Mouse (Mus musculus): ENCODE results near the gene Aars. TPM values are rescaled to one million over a fixed set of nuclear protein-coding genes. Genes with fewer than 3 reads are reported as not detected.
"Not testable (repeated sequence)": the region's sequence is repeated elsewhere in the genome, so short reads cannot be mapped to it uniquely, and the experiment has no call there.

Aars gene
- polyA plus RNA-seq, 1 experiment, result 30.3 TPM

DNA sequence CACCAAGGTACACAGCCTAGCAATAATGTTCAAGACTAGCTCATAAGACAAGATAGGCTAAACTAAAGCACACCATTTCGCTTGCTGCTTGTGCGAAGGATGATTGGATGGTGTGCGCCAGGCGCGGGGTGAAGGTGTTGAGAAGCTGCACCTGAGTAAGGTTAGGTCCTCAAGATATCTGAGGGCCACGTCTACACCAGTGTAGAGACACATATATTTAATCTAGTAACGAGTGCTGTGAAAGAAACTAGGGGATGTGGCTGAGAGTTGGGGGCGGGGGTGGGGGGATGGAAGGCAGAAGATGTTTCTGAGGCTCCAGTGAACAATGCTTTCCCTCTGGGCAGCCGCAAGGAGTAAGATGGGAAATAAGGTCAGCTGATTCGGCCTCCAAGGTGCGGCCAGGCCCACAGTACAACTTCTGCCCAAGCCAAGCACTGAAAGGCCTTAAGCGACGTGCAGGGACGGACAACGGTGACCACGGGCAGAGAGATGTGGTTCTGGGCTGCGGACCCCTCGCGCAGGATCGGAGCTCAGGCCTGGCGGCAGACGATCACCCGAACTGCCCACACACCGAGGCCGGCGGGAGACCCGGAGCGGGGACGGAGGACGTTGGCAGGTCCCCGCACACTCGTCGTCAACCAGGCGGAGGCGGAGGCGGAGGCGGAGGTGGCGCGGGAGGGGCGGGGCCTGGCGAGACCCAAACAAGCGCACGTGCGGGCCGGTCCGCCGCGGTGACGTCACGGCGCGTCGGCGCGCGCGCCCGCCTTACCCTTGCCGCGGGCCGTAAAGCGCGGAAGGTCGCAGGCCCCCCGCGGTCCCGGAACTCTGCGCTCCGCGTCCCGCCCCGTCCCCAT, 61.1 kb downstream of the Aars start, which contains the start of gene Pdpr:
Gene Pdpr, plus strand, starts transcription at position 766 of the 854 bp plus-strand sequence.
- peak; percentile 87 for DNase-seq (ENCODE audit: low spot score)

DNA sequence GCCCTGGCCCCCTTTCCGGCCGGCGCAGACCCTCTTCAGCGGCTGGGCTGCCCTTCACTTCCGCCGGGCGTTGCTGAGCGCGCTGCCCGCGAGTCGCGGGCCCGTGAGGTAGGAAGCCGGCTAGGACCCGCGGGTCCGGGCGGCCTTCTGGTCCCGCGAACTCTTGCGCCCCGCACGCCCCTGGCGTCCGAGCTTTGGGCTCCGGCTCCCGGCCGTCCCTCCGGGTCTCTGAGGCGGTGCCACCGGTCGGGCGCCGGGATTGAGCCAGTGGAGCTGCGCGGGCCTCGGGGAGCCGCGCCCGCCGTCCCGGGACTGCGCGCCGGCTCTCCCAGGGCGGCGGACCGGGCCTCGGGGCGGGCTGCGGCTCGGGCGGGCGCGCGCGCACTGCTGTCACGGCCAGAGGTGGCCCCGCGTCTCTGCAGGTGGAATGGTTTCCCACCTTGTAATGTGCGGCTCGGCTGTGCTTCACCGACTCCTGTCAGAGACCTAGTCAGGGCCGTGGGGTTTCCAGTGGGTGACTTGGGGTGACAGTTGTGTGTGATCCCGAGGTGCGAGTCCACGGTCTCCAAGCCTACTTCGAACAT, 61.9 kb downstream of the Aars start:
- not testable (repeated sequence) for DNase-seq (ENCODE audit: low spot score)

Other genes with a start within 250 kb of the Aars start
- gene Il34, start 227.2 kb upstream of the Aars start, polyA plus RNA-seq (2012; rRNA removed), result 11.3 and 13.4 TPM in 2 replicates
- 40.9 and 43.1 TPM in 2 replicates for gene Cog4, start 186.5 kb upstream of the Aars start, polyA plus RNA-seq (2012; rRNA removed)
- gene Sf3b3, start 186.4 kb upstream of the Aars start, polyA plus RNA-seq (2012; rRNA removed), result 32.3 and 37.1 TPM in 2 replicates
- 9.4 and 9.8 TPM in 2 replicates for gene Fuk, start 130.7 kb upstream of the Aars start, polyA plus RNA-seq (2012; rRNA removed)
- gene St3gal2, start 113.2 kb upstream of the Aars start, polyA plus RNA-seq (2012; rRNA removed), result 20.2 and 25.4 TPM in 2 replicates
- gene Ddx19a, start 35.3 kb upstream of the Aars start, polyA plus RNA-seq (2012; rRNA removed), result 28.4 and 33.3 TPM in 2 replicates
- gene Ddx19b, start 1.4 kb upstream of the Aars start, polyA plus RNA-seq (2012; rRNA removed), result 6.2 and 7.7 TPM in 2 replicates
- gene Exosc6, start 23.2 kb downstream of the Aars start, polyA plus RNA-seq (2012; rRNA removed), result not detected in 2 replicates
- gene Clec18a, start 59.3 kb downstream of the Aars start, polyA plus RNA-seq (2012; rRNA removed), result not detected in 2 replicates
- gene Pdpr, start 61.5 kb downstream of the Aars start, polyA plus RNA-seq (2012; rRNA removed), result 11.2 and 14.7 TPM in 2 replicates
- 42.4 and 51.0 TPM in 2 replicates for gene Glg1, start 226.1 kb downstream of the Aars start, polyA plus RNA-seq (2012; rRNA removed)

Data from urinary bladder, adult 2 months (tissue).